Mouse (Mus musculus) ovary, postnatal 14 days (tissue): ENCODE results near the gene Gm17027.
"Not testable (repeated sequence)": the region's sequence is repeated elsewhere in the genome, so short reads cannot be mapped to it uniquely, and the experiment has no call there.

Source experiments
- DNase-seq: peaks from one replicate; pipeline ENCODE4 v3.0.0; 2022; ENCODE audit warnings: low spot score

The Gm17027 gene

GRCm38 (mm10) chr14:42162522-42162921 lies at the start of gene Gm17027:
Gene Gm17027, minus strand, starts transcription at chr14:42162622.
- not testable (repeated sequence) for DNase-seq

- DNase-seq: not testable (repeated sequence)
Measured at GRCm38 (mm10) chr14:42190691-42191090, 28.3 kb upstream of the Gm17027 start, which contains the start of gene Gm3573. Gene Gm3573, minus strand, starts transcription at chr14:42190791.

- DNase-seq: not testable (repeated sequence)
Measured at GRCm38 (mm10) chr14:42183936-42184335, 21.5 kb upstream of the Gm17027 start.

GRCm38 (mm10) chr14:42134571-42134970 lies 27.9 kb downstream of the Gm17027 start:
- not testable (repeated sequence) for DNase-seq

GRCm38 (mm10) chr14:42133806-42134205 lies 28.6 kb downstream of the Gm17027 start:
- DNase-seq: not testable (repeated sequence)

- DNase-seq: not testable (repeated sequence)
Measured at GRCm38 (mm10) chr14:42117269-42117668, 45.2 kb downstream of the Gm17027 start, which contains the start of gene Gm7951. Gene Gm7951, minus strand, starts transcription at chr14:42117369.
